In the genomic region with DNA sequence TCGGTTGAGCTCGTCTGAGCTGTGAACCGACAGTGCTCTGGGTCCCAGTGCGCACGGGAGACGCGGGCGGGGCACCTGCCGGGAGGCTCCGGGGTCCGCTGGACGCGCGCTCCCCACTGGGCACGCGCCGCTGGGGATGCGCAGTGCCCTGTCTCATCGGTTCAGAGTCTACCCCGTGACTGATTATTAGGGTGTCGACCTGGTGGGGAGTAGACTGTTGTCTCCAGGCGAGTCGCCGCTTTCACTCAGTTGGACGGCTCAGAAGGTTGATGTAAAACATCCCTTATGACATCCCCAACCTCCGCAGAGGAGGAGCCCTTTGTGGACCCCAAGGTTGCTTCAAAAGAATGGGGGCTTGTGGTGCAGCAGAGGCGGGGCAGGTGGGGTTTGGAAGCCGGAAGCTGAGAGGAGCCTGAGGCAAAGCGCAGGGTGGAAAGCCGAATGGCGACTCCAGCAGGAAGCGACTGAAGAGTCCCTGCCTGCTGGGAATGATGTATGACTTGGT, we compare ENCODE assay signal across 8 mouse cellular contexts. TPM values are rescaled to one million over a fixed set of nuclear protein-coding genes. Genes with fewer than 3 reads are reported as not detected.
DNase-seq lines count a peak whose midpoint lies in the region; ATAC-seq lines count a peak whose summit lies in the region.

No protein-coding gene starts in this region.

- H3K9ac ChIP-seq in embryonic facial prominence, embryonic 11.5 days (replicated peaks; ENCODE audit: low read length), result peak overlapping the region; percentile 79
- H3K9ac ChIP-seq in hindbrain, embryonic 12.5 days, result peak overlapping the region; percentile 88
- H3K9ac ChIP-seq in liver, embryonic 11.5 days (ENCODE audit: low read depth, low read length), result peak overlapping the region; percentile 81

- under 1% methylated on average over 32 of the region's 32 CpGs for WGBS in embryonic facial prominence, embryonic 11.5 days
- WGBS in hindbrain, embryonic 12.5 days, result 1% methylated on average over 32 of the region's 32 CpGs
- WGBS in liver, embryonic 11.5 days, result under 1% methylated on average over 32 of the region's 32 CpGs

- H3K4me3 ChIP-seq in embryonic facial prominence, embryonic 11.5 days (ENCODE audit: low read depth, low read length), result peak overlapping the region; percentile 88
- H3K4me3 ChIP-seq in hindbrain, embryonic 12.5 days, result peak overlapping the region; percentile 93
- peak overlapping the region; percentile 88 for H3K4me3 ChIP-seq in liver, embryonic 11.5 days (ENCODE audit: low read depth, low read length)

- H3K4me1 ChIP-seq in embryonic facial prominence, embryonic 11.5 days (ENCODE audit: control insufficient read depth, insufficient read depth, low read length), result 0 out of 2 replicates have a peak, but pooled peaks cover 2% of the 10 kb centered on the region
- H3K4me1 ChIP-seq in hindbrain, embryonic 12.5 days, result peaks cover 31% of the 10 kb centered on the region
- H3K4me1 ChIP-seq in liver, embryonic 11.5 days (replicated peaks; ENCODE audit: control insufficient read depth, insufficient read depth, low read length), result peaks cover 12% of the 10 kb centered on the region

- peak; percentile 72 for ATAC-seq in embryonic facial prominence, embryonic 11.5 days (replicated peaks; ENCODE audit: insufficient number of reproducible peaks, low FRiP score, low TSS enrichment, low read depth)
- ATAC-seq in hindbrain, embryonic 12.5 days (ENCODE audit: low FRiP score), result peak; percentile 86
- peak; percentile 52 for ATAC-seq in liver, embryonic 11.5 days (replicated peaks; ENCODE audit: low FRiP score)
- ATAC-seq in monocyte, adult 5-6 weeks (replicated peaks; ENCODE audit: insufficient number of reproducible peaks, low FRiP score, low TSS enrichment, poor library complexity, severe bottlenecking), result 0 out of 2 replicates have a peak, but pooled peaks have one; percentile 1

- peak; percentile 56 for DNase-seq in right cerebral cortex, postnatal 14 days
- no peak for DNase-seq in right cerebral cortex, postnatal 25 days
- peak; percentile 56 for DNase-seq in embryonic facial prominence, embryonic 11.5 days (ENCODE audit: low spot score)
- no peak for DNase-seq in liver, embryonic 11.5 days (ENCODE audit: low spot score)
- DNase-seq in thymus, postnatal 14 days, result no peak
- DNase-seq in c-Kit-positive CD71-positive TER-119-positive erythroid progenitor cells, embryonic 14.5 days (ENCODE audit: low spot score), result no peak

- H3K36me3 ChIP-seq in embryonic facial prominence, embryonic 11.5 days (replicated peaks; ENCODE audit: control insufficient read depth, insufficient read depth, low read depth, low read length), result no peaks in the 10 kb centered on the region
- no peaks in the 10 kb centered on the region for H3K36me3 ChIP-seq in hindbrain, embryonic 12.5 days
- no peaks in the 10 kb centered on the region for H3K36me3 ChIP-seq in liver, embryonic 11.5 days (ENCODE audit: control insufficient read depth, insufficient read depth, low read length)

- H3K27me3 ChIP-seq in embryonic facial prominence, embryonic 11.5 days (ENCODE audit: control insufficient read depth, insufficient read depth, low read length), result no peaks in the 10 kb centered on the region
- H3K27me3 ChIP-seq in hindbrain, embryonic 12.5 days, result no peaks in the 10 kb centered on the region
- H3K27me3 ChIP-seq in liver, embryonic 11.5 days (replicated peaks; ENCODE audit: control insufficient read depth, insufficient read depth, low read length), result peaks cover 24% of the 10 kb centered on the region

- H3K27ac ChIP-seq in embryonic facial prominence, embryonic 11.5 days (replicated peaks; ENCODE audit: low read depth, low read length), result peak overlapping the region; percentile 65
- peak overlapping the region; percentile 91 for H3K27ac ChIP-seq in hindbrain, embryonic 12.5 days
- peak overlapping the region; percentile 73 for H3K27ac ChIP-seq in liver, embryonic 11.5 days (ENCODE audit: low read depth, low read length)

- no peaks in the 10 kb centered on the region for H3K9me3 ChIP-seq in embryonic facial prominence, embryonic 11.5 days (replicated peaks; ENCODE audit: control insufficient read depth, low read length)
- H3K9me3 ChIP-seq in hindbrain, embryonic 12.5 days (replicated peaks), result no peaks in the 10 kb centered on the region
- no peaks in the 10 kb centered on the region for H3K9me3 ChIP-seq in liver, embryonic 11.5 days (ENCODE audit: control insufficient read depth, low read length)

- H3K4me2 ChIP-seq in embryonic facial prominence, embryonic 11.5 days (ENCODE audit: low read depth, low read length), result peak overlapping the region; percentile 92
- peak overlapping the region; percentile 81 for H3K4me2 ChIP-seq in hindbrain, embryonic 12.5 days (replicated peaks)
- H3K4me2 ChIP-seq in liver, embryonic 11.5 days, result peak overlapping the region; percentile 88

RNA-seq across cellular contexts. Expression of gene Cdc42bpb, which starts 0.5 kb away (rescaled TPM):
- polyA plus RNA-seq in embryonic facial prominence, embryonic 11.5 days (2014; fragmentation: Nextera tagmentation; extraction: Ambion mirVana), result 19.9 and 24.5 TPM in 2 replicates
- 43.2 and 44.8 TPM in 2 replicates for polyA plus RNA-seq in hindbrain, embryonic 12.5 days (2016; fragmentation: Nextera tagmentation; extraction: Ambion mirVana)
- polyA plus RNA-seq in liver, embryonic 11.5 days (2014; fragmentation: Nextera tagmentation; extraction: Ambion mirVana), result 22.4 and 25.6 TPM in 2 replicates
- 37.5 to 41.2 TPM (median 40.7 TPM) in 3 replicates for total RNA-seq in monocyte, adult 5-6 weeks (2017)

RNA-seq across cellular contexts. Expression of gene Lbhd2, which starts 28.6 kb away (rescaled TPM):
- polyA plus RNA-seq in embryonic facial prominence, embryonic 11.5 days (2014; fragmentation: Nextera tagmentation; extraction: Ambion mirVana), result 0.45 TPM in 1 of 2 replicates, not detected in the other
- polyA plus RNA-seq in hindbrain, embryonic 12.5 days (2016; fragmentation: Nextera tagmentation; extraction: Ambion mirVana), result 0.45 and 0.74 TPM in 2 replicates
- polyA plus RNA-seq in liver, embryonic 11.5 days (2014; fragmentation: Nextera tagmentation; extraction: Ambion mirVana), result 0.36 TPM in 1 of 2 replicates, not detected in the other
- not detected in 3 replicates for total RNA-seq in monocyte, adult 5-6 weeks (2017)

RNA-seq across cellular contexts. Expression of gene Exoc3l4, which starts 38.8 kb away (rescaled TPM):
- 6.3 and 7.3 TPM in 2 replicates for polyA plus RNA-seq in embryonic facial prominence, embryonic 11.5 days (2014; fragmentation: Nextera tagmentation; extraction: Ambion mirVana)
- 4.9 and 5.1 TPM in 2 replicates for polyA plus RNA-seq in hindbrain, embryonic 12.5 days (2016; fragmentation: Nextera tagmentation; extraction: Ambion mirVana)
- 18.6 and 20.4 TPM in 2 replicates for polyA plus RNA-seq in liver, embryonic 11.5 days (2014; fragmentation: Nextera tagmentation; extraction: Ambion mirVana)
- total RNA-seq in monocyte, adult 5-6 weeks (2017), result 1.1 TPM in 1 of 3 replicates, not detected in the others

Comparison
In these comparisons a context has a peak if more than half of its experiments do, and no peak if none do; other contexts are left out.
1. DNase-seq: peak in right cerebral cortex, postnatal 14 days (single experiment) and embryonic facial prominence, embryonic 11.5 days (single experiment); none in right cerebral cortex, postnatal 25 days (single experiment), liver, embryonic 11.5 days (single experiment), thymus, postnatal 14 days (single experiment) and c-Kit-positive CD71-positive TER-119-positive erythroid progenitor cells, embryonic 14.5 days (single experiment).
2. ATAC-seq: peak in every context shown above with its lines; median percentile 86 in hindbrain, embryonic 12.5 days; 72 in embryonic facial prominence, embryonic 11.5 days; 52 in liver, embryonic 11.5 days; 1 in monocyte, adult 5-6 weeks.
3. Peak in every context shown above with its lines, with median percentiles within 50 percentile points of each other: H3K27ac ChIP-seq, H3K4me2 ChIP-seq, H3K4me3 ChIP-seq and H3K9ac ChIP-seq.